Mouse (Mus musculus) lung, adult 2 months (tissue): ENCODE results near the gene Glt1d1. TPM values are rescaled to one million over a fixed set of nuclear protein-coding genes. Genes with fewer than 3 reads are reported as not detected.
A peak's percentile ranks its signal among the peaks of the same experiment; 100 is the strongest.

ENCODE experiments used
- DNase-seq: peaks from one replicate; pipeline ENCODE4 v3.0.0; 2022
- H3K4me1 ChIP-seq: fragments of 200-500 bp; 2 replicates; pipeline ENCODE4 v1.6.1; 2011; ENCODE audit warnings: low read length; ENCODE audit not compliant: control insufficient read depth, insufficient read depth
- H3K4me3 ChIP-seq: fragments of 200-500 bp; replicated peaks from 2 replicates; pipeline ENCODE3; 2011; ENCODE audit warnings: low read depth, mild to moderate bottlenecking, control low read depth, low read length; ENCODE audit errors: extremely low read depth
- CTCF ChIP-seq: fragments of 200-500 bp; IDR thresholded peaks from 2 replicates; pipeline ENCODE4 v1.5.1; 2011; ENCODE audit warnings: mild to moderate bottlenecking, low read length, control low read depth; ENCODE audit not compliant: insufficient read depth
- POLR2A ChIP-seq: fragments of 200-500 bp; IDR thresholded peaks from 2 replicates; pipeline ENCODE4 v1.6.1; 2011; ENCODE audit warnings: low read depth, mild to moderate bottlenecking, control low read depth, low read length, borderline replicate concordance; ENCODE audit errors: extremely low read depth
- whole genome bisulfite sequencing: fragments of 180-500 bp; shearing (Covaris S2); methylation state at CpG from one replicate; pipeline ENCODE4 v1.1.7; 2018; 5-methylcytosine and 5-hydroxymethylcytosine counted together
- polyA plus RNA-seq: library from polyadenylated mRNA; depleted of rRNA; stranded (reverse); fragments of >200 nt; gene quantifications from 2 replicates; pipeline ENCODE4 v1.2.3, GENCODE M21; 2012; rRNA removed

Glt1d1 gene
- polyA plus RNA-seq, 1 experiment: 0.72 TPM

GRCm38 (mm10) chr5:127756011-127756410, 123.9 kb downstream of the Glt1d1 start:
- Histone ChIP-seq H3K4me1 (no peaks in the 10 kb centered on the region), H3K4me3 (no peak overlapping the region)
- WGBS: 83% methylated on average over 3 of the region's 3 CpGs
- TF ChIP-seq POLR2A (no peak), CTCF (no peak)
- DNase-seq: no peak

- no peaks in the 10 kb centered on the region for H3K4me1 ChIP-seq
- TF ChIP-seq CTCF (peak; percentile 51), POLR2A (no peak)
- no peak overlapping the region for H3K4me3 ChIP-seq
- no peak for DNase-seq
- 75% methylated on average over 4 of the region's 4 CpGs for WGBS
These were observed 124.8 kb downstream of the Glt1d1 start for GRCm38 (mm10) chr5:127756671-127757423.

GRCm38 (mm10) chr5:127758576-127758975, 126.5 kb downstream of the Glt1d1 start:
- H3K4me1 ChIP-seq: no peaks in the 10 kb centered on the region
- no peak for TF ChIP-seq POLR2A
- TF ChIP-seq CTCF: no peak
- no peak overlapping the region for H3K4me3 ChIP-seq
- WGBS: 73% methylated on average over 4 of the region's 4 CpGs
- DNase-seq: no peak

Other genes starting within 250 kb of the Glt1d1 start
- 33.7 and 42.8 TPM in 2 replicates for gene Slc15a4, start 635 bp downstream of the Glt1d1 start, polyA plus RNA-seq